Mouse (Mus musculus): ENCODE measurements around the gene Gab2. TPM values are rescaled to one million over a fixed set of nuclear protein-coding genes. Genes with fewer than 3 reads are reported as not detected.

Gene Gab2
- total and polyA plus RNA-seq, 2 experiments from 2014 or later = 12.5 to 26.7 TPM

DNA sequence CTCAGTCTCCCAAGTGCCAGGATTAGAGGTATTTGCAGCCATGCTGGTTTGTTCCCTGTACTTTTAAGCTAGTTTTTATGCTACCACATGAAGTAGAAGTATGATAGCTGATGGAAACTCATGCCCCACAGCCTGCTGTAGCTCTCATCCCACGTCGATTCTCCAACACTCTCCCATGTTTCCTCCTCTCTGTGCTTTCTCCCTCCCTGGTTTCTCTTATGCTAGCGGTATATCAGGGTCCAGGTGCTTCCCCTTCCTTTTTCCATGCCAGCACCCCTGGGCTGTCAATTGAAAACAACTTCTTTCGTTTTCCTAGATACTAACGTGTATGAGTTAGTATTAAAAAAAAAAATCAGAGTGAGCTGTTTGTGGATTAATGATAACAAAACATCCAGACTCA, 9.3 kb upstream of the Gab2 start:
- Histone ChIP-seq H3K4me3 (ENCODE audit: low read length) (no peak overlapping the region), H3K4me1 (ENCODE audit: insufficient read depth, low read length) (no peaks in the 10 kb centered on the region), H3K27ac (no peak overlapping the region), H3K9me3 (ENCODE audit: low read length) (no peaks in the 10 kb centered on the region), H3K4me2 (ENCODE audit: low read depth, low read length) (no peak overlapping the region), H3K27me3 (ENCODE audit: insufficient read depth, low read length) (no peaks in the 10 kb centered on the region), H3K36me3 (ENCODE audit: insufficient read depth, low read length) (no peaks in the 10 kb centered on the region), H3K9ac (replicated peaks; ENCODE audit: low read length) (no peak overlapping the region)
- WGBS = 83% methylated on average over 5 of the region's 5 CpGs
- no peak for TF ChIP-seq CTCF (IDR thresholded peaks at IDR 0.05; ENCODE audit: low read depth)
- ATAC-seq (no peak), DNase-seq (ENCODE audit: low spot score) (no peak)

DNA sequence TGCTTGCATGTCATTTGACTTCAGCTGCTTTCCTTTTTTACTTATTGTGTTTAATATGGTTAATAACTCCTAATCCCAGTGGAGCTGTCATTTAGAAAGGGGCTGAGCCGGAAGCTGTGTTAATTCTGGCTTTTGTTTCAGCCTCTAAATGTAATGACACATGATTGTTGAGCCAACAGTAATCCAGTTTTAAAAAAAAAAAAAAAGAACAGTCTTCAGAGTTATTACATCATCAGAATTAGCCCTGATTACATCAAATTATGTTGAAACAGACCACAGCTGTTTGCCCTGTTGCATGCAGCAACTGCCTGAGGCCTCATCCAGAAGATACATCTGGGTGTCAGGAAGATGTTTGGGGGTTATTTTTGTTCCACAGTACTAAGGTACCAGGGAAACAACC, 6.4 kb upstream of the Gab2 start:
- no peaks in the 10 kb centered on the region for H3K36me3 ChIP-seq (ENCODE audit: insufficient read depth, low read length)
- no peaks in the 10 kb centered on the region for H3K27me3 ChIP-seq (ENCODE audit: insufficient read depth, low read length)
- H3K4me3 ChIP-seq (ENCODE audit: low read length) = no peak overlapping the region
- no peaks in the 10 kb centered on the region for H3K4me1 ChIP-seq (ENCODE audit: insufficient read depth, low read length)
- DNase-seq (ENCODE audit: low spot score) (no peak), ATAC-seq (no peak)
- H3K9ac ChIP-seq (replicated peaks; ENCODE audit: low read length) = no peak overlapping the region
- TF ChIP-seq CTCF (IDR thresholded peaks at IDR 0.05; ENCODE audit: low read depth) = no peak
- no peak overlapping the region for H3K27ac ChIP-seq
- H3K9me3 ChIP-seq (ENCODE audit: low read length) = no peaks in the 10 kb centered on the region
- 55% methylated on average over 1 of the region's 1 CpGs for WGBS
- no peak overlapping the region for H3K4me2 ChIP-seq (ENCODE audit: low read depth, low read length)

- no peak for TF ChIP-seq CTCF (IDR thresholded peaks at IDR 0.05; ENCODE audit: low read depth)
- no peaks in the 10 kb centered on the region for H3K36me3 ChIP-seq (ENCODE audit: insufficient read depth, low read length)
- no peak overlapping the region for H3K4me2 ChIP-seq (ENCODE audit: low read depth, low read length)
- no peak for DNase-seq (ENCODE audit: low spot score)
- H3K4me1 ChIP-seq (ENCODE audit: insufficient read depth, low read length) = no peaks in the 10 kb centered on the region
- H3K4me3 ChIP-seq (ENCODE audit: low read length) = no peak overlapping the region
- no peak for ATAC-seq
- no peaks in the 10 kb centered on the region for H3K9me3 ChIP-seq (ENCODE audit: low read length)
- no peaks in the 10 kb centered on the region for H3K27me3 ChIP-seq (ENCODE audit: insufficient read depth, low read length)
- H3K9ac ChIP-seq (replicated peaks; ENCODE audit: low read length) = no peak overlapping the region
- no peak overlapping the region for H3K27ac ChIP-seq
Observed at GRCm38 (mm10) chr7:97076977-97077376, 4.4 kb upstream of the Gab2 start.

DNA sequence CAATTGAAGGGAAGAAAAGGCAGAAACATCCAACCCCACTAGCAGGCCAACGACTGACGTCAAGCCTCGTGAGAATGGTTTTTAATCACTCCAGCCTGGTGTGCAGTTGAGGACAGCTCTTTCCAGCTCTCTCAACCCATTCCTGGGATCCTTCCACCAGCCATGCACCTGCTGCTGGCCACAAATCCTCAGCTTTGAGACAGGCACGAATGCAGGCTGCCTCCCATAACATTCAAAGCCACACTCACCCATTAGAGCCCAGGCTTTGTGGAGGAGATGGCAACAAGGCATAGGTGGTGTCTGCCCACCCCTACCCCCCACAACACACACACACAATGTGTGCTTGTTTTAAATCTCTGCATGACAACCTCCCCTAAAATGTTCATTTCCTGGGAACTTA, 2.7 kb upstream of the Gab2 start:
- Histone ChIP-seq H3K9me3 (ENCODE audit: low read length) (no peaks in the 10 kb centered on the region), H3K4me2 (ENCODE audit: low read depth, low read length) (no peak overlapping the region), H3K36me3 (ENCODE audit: insufficient read depth, low read length) (no peaks in the 10 kb centered on the region), H3K27me3 (ENCODE audit: insufficient read depth, low read length) (no peaks in the 10 kb centered on the region), H3K9ac (replicated peaks; ENCODE audit: low read length) (no peak overlapping the region), H3K4me3 (ENCODE audit: low read length) (no peak overlapping the region), H3K27ac (no peak overlapping the region), H3K4me1 (ENCODE audit: insufficient read depth, low read length) (0 out of 2 replicates have a peak, but pooled peaks cover 3% of the 10 kb centered on the region)
- no peak for TF ChIP-seq CTCF (IDR thresholded peaks at IDR 0.05; ENCODE audit: low read depth)
- 37% methylated on average over 4 of the region's 4 CpGs for WGBS
- ATAC-seq = no peak
- DNase-seq (ENCODE audit: low spot score) = no peak

DNA sequence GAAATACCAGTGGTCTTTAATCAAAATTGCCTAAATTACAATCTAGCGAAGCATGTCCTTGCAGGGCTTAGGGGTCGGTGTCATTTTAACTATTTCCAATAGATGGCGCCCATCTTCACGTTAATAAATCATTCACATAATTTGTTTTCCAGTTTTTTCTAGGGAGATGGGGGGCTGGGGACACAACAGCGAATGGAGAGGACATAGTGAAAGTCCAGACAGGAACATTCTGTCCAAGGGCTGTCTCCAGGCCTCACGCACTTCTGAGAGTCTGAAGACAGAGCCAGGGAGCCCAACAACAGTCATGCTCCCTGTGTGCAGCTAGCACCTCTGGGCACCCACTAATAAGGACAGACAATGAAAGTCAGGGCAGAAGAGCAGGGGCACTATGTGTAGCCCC, 2.2 kb upstream of the Gab2 start:
- no peaks in the 10 kb centered on the region for H3K9me3 ChIP-seq (ENCODE audit: low read length)
- ATAC-seq = no peak
- H3K27ac ChIP-seq = no peak overlapping the region
- no peak overlapping the region for H3K9ac ChIP-seq (replicated peaks; ENCODE audit: low read length)
- H3K27me3 ChIP-seq (ENCODE audit: insufficient read depth, low read length) = no peaks in the 10 kb centered on the region
- peak; percentile 67 for TF ChIP-seq CTCF (IDR thresholded peaks at IDR 0.05; ENCODE audit: low read depth)
- H3K4me1 ChIP-seq (ENCODE audit: insufficient read depth, low read length) = 0 out of 2 replicates have a peak, but pooled peaks cover 5% of the 10 kb centered on the region
- 8% methylated on average over 6 of the region's 6 CpGs for WGBS
- H3K4me2 ChIP-seq (ENCODE audit: low read depth, low read length) = 0 out of 2 replicates have a peak overlapping the region, but pooled peaks have one; percentile 21
- no peak overlapping the region for H3K4me3 ChIP-seq (ENCODE audit: low read length)
- DNase-seq (ENCODE audit: low spot score) = peak; percentile 85
- no peaks in the 10 kb centered on the region for H3K36me3 ChIP-seq (ENCODE audit: insufficient read depth, low read length)

DNA sequence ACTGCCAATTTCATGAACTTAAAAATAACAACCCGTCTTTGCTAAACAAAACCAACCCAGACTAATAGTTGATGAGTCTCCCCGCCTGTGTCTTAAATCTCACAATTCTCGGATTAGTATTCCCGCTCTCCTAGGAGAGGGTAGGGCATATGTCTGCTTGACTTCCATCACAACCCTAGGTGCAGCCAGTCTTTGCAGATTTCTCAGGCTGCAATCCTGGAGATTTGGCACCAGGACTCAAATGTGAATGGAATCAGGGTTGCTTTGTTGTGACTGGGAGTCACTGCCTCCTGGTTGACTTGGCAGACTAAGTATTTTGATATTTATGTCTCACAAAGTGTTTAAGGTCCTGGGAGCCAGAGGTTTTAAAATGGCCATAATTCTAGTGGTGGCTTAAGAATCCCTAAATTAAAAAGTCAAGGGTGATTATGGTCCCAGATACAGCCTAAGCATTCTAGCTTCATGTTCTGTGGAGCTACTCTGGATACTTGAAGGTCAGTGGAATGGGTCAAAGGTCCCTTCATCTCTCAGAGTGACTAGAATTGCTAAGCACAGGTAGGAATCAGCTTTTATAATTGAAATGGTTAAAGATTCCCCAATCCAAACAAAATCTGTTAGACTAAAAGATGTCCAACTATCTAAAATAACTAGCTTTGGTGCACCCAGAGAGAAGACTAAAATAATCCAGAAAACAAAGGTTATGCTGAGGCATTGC, 1.6 kb upstream of the Gab2 start:
- no peak for TF ChIP-seq CTCF (IDR thresholded peaks at IDR 0.05; ENCODE audit: low read depth)
- Histone ChIP-seq H3K9me3 (ENCODE audit: low read length) (no peaks in the 10 kb centered on the region), H3K4me3 (ENCODE audit: low read length) (no peak overlapping the region), H3K9ac (replicated peaks; ENCODE audit: low read length) (no peak overlapping the region), H3K27ac (no peak overlapping the region), H3K36me3 (ENCODE audit: insufficient read depth, low read length) (no peaks in the 10 kb centered on the region), H3K27me3 (ENCODE audit: insufficient read depth, low read length) (no peaks in the 10 kb centered on the region), H3K4me2 (ENCODE audit: low read depth, low read length) (no peak overlapping the region), H3K4me1 (ENCODE audit: insufficient read depth, low read length) (0 out of 2 replicates have a peak, but pooled peaks cover 5% of the 10 kb centered on the region)
- ATAC-seq (no peak), DNase-seq (ENCODE audit: low spot score) (no peak)
- WGBS = 65% methylated on average over 4 of the region's 4 CpGs

DNA sequence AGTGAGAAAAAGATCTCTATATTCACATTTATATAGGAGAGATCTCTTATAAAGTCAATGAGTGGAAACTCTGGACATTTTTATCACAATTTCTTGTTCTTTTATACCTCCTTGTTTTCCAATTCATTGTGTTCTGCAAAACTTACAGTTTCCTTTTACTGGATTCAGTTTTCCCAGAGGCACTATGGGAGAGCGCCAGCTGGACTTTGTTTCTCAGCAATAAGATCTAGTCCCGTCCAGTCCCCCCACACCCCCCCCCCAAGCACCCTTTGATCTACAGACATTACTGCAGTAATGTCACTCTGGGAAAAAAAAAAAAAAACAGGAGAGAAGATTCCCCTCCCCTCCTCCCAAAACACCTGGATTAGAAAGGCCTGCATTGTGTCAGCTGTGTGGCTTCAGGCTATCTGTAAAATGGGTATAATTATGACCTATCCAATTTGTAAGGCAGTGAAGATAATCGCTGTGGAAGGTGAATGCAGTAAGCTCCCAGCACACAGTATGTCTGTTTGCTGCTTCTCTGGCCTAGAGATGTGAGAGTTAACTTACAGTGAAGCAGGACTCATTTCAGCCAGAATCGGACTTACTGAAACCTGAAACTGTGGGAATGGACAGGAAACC, 655 bp upstream of the Gab2 start:
- Histone ChIP-seq H3K4me3 (ENCODE audit: low read length) (peak overlapping the region; percentile 94), H3K4me2 (ENCODE audit: low read depth, low read length) (peak overlapping the region; percentile 85), H3K36me3 (ENCODE audit: insufficient read depth, low read length) (no peaks in the 10 kb centered on the region), H3K4me1 (ENCODE audit: insufficient read depth, low read length) (0 out of 2 replicates have a peak, but pooled peaks cover 5% of the 10 kb centered on the region), H3K9me3 (ENCODE audit: low read length) (no peaks in the 10 kb centered on the region), H3K27me3 (ENCODE audit: insufficient read depth, low read length) (no peaks in the 10 kb centered on the region), H3K9ac (replicated peaks; ENCODE audit: low read length) (peak overlapping the region; percentile 88), H3K27ac (peak overlapping the region; percentile 85)
- no peak for ATAC-seq
- WGBS = 33% methylated on average over 4 of the region's 4 CpGs
- no peak for TF ChIP-seq CTCF (IDR thresholded peaks at IDR 0.05; ENCODE audit: low read depth)
- DNase-seq (ENCODE audit: low spot score) = no peak

Data from hindbrain, postnatal 0 days (tissue).